Mouse (Mus musculus): ENCODE measurements around the gene Ube2g2.

Gene Ube2g2

GRCm38 (mm10) chr10:77622055-77622988, at the start of gene Ube2g2:
TSS of gene Ube2g2 (plus strand) at chr10:77622275.
- peak; percentile 99 for DNase-seq (ENCODE audit: low read depth)

- DNase-seq (ENCODE audit: low read depth): no peak
Observed at GRCm38 (mm10) chr10:77573162-77573561, 48.9 kb upstream of the Ube2g2 start.

DNA sequence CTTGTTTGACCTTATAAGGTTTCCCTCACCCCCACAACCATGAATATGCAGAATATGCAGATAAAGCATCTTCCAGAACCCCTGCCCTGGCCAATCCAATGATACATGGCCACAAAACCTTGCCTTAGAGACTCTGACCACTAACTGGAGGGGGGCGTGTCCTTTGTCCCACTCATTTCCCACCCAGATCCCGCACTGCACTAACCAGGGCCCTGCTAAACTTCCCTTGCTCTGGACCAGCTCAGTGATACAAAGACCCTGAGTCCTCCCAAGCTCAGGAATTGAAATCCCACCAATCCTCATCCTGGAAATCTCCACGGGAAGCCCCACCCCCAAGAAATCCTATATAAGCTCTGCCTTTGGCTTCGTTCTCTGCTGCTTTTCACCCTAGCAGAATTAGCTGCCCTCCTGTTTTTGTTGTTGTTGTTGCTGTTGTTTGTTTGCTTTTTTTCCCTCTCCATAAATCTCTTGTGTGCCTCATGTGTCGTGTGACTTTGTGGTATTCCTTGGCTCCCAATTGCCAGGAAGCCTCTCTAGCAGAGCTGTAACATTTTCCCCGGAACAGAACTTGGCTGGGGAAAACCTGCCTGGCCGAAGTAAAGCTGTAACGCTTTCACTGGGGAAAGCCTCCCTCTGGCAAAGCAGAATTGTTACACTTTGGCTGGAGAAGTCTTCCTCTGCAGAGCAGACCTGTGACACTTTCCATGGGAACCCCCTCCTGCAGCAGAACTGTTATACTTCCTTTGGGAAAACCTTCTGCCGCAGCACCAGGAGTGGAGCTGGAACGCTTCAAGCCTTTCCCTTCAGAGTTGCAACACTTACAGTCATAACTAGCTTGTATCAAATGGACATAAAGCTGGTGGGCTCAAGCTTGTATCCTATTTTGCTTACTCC, 41.8 kb upstream of the Ube2g2 start:
- DNase-seq (ENCODE audit: low read depth): peak; percentile 52

DNA sequence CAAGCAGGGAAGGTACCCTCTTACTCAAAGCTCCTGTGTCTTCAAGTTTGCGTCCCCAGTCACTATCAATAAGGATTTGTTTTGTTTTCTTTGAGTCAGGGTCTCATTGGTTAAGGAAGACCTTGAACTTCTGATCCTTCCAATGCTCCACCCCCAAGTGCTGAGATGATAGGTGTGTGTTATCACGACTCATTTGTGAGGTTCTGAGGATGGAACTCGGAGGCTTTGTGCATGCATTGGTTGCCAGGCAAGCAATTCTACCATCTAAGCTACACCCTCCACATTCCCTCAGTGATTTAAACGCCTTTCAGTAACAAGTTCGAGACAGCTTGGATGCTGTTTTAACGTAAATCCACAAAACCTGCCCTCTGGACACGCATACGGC, 41.1 kb upstream of the Ube2g2 start:
- no peak for DNase-seq (ENCODE audit: low read depth)

GRCm38 (mm10) chr10:77581408-77582284, 40.4 kb upstream of the Ube2g2 start, which contains the start of gene Pttg1ip:
TSS of gene Pttg1ip (plus strand) at chr10:77581720.
- peak; percentile 99 for DNase-seq (ENCODE audit: low read depth)

- DNase-seq (ENCODE audit: low read depth): no peak
Observed at GRCm38 (mm10) chr10:77582285-77582618, 39.8 kb upstream of the Ube2g2 start.

GRCm38 (mm10) chr10:77583795-77584422, 38.2 kb upstream of the Ube2g2 start:
- peak; percentile 48 for DNase-seq (ENCODE audit: low read depth)

DNA sequence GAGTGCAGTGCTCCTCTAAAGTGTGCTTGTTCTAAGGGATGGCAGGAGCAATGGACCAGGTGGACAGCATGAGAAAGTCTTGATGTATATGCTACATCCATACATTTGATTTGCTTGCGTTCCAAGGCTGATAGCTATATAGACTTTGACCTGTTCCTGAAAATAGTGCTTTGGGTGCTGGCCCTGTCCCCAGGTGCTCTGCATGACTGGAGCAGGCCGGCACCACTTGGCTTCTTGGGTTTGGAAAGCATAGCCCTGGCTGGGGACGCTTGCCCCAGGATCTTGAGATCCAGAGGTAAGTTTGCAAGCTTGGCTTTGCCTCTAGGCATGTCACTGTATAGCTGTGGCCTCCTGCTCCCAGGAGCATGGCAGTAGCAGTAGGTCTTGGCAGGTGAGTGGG, 35.4 kb upstream of the Ube2g2 start:
- DNase-seq (ENCODE audit: low read depth): no peak

- DNase-seq (ENCODE audit: low read depth): no peak
Observed at GRCm38 (mm10) chr10:77587091-77587775, 34.8 kb upstream of the Ube2g2 start.

DNA sequence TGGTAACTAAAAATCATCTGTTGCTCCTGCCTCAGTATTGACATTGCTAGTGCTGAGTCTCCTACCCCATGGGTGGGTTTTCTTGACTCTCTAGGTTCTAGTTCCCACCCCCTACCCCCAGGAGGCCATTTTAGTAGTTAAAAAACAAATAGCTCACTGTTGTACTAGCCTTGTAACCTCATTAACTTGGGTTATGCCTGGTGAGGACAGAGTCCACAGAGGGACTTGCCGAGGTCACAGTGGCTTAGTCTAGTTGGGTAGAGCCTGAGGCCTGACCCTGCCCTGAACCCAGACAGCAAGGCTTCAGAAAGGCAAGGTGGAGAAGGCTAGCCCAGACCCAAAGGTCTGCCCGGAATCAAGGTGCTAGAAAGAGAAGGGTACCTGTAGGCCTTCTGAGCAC, 34.0 kb upstream of the Ube2g2 start:
- no peak for DNase-seq (ENCODE audit: low read depth)

- DNase-seq (ENCODE audit: low read depth): no peak
Observed at GRCm38 (mm10) chr10:77589117-77589516, 33.0 kb upstream of the Ube2g2 start.

GRCm38 (mm10) chr10:77589749-77590148, 32.3 kb upstream of the Ube2g2 start:
- no peak for DNase-seq (ENCODE audit: low read depth)

GRCm38 (mm10) chr10:77590812-77591211, 31.3 kb upstream of the Ube2g2 start:
- peak; percentile 65 for DNase-seq (ENCODE audit: low read depth)

DNA sequence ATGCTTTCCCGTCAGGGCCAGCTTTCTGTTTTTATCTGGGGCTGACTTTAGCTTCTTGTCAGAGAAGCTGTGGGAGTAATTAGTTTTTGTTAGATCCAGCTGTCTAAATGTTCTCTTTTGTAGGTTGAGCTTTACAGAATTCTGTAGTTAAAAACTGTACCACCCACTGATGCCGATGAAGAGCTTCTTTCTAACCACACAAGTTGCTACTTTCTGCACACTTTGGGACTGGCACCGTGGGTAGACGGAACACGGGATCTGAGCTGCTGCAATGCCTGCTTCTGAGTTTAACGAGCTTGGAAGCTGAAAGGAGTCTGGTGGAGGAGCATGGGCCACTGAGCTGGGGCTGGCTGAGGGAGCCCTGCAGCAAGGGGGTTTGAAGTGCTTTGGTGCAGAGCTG, 30.5 kb upstream of the Ube2g2 start:
- DNase-seq (ENCODE audit: low read depth): no peak

DNA sequence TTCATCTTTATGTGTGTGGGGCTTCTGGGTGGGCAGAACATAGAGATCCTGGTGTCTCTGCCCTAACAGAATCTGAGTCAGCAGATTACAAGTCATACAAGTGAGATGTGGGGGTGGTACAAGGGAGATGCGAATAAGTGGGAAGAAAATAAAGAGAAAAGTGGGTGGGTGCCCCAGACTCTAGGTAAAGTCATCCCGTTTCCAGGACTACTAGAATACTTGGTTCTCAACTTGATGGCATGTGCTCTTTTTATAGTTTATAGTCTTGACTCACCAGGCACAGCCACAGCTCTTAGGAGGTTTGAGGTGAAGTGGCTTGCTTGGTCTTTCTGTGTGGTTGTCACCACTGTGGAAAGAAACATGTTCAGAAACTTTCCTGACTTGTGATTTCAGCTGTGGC, 26.0 kb upstream of the Ube2g2 start:
- DNase-seq (ENCODE audit: low read depth): no peak

GRCm38 (mm10) chr10:77603021-77603420, 19.1 kb upstream of the Ube2g2 start:
- DNase-seq (ENCODE audit: low read depth): no peak

DNA sequence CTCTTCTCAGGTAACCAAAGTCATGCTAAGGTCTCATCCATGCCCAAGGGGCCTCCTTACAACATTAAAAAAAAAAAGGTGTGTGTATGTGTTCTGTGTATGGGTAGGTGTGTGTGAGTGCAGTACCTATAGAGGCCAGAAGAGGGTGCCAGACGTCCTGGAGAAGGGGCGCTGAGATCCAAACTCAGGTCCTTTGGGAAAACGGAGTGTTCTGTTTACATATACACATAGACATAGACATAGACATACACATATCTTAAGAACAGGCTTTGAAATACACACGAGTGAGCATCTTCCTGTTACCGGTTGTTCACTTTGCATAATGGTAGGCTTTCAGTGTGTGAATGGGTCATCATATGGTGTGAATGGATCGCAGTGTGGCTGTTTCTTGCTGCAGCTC, 18.0 kb upstream of the Ube2g2 start:
- DNase-seq (ENCODE audit: low read depth): no peak

GRCm38 (mm10) chr10:77604958-77605357, 17.1 kb upstream of the Ube2g2 start:
- no peak for DNase-seq (ENCODE audit: low read depth)

DNA sequence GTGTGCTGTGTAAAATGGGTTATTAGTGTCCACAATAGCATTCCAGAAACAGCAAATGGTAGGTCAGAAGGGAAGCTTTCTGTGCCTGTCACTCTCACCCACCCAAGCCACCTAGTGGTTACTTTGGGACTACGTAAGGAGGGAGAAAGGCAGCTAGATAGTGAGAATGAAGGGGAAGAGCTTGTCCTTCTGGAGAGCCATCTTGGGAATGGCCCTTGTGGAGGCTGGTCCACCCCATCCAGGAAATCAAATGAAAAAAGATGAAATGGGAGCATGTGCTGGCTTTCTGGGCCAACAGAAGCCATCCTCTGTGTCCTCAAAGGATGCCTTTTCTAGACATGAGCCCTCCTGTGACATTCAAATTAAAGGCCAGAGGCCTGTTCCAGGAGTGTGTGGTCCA, 16.7 kb upstream of the Ube2g2 start:
- DNase-seq (ENCODE audit: low read depth): no peak

DNA sequence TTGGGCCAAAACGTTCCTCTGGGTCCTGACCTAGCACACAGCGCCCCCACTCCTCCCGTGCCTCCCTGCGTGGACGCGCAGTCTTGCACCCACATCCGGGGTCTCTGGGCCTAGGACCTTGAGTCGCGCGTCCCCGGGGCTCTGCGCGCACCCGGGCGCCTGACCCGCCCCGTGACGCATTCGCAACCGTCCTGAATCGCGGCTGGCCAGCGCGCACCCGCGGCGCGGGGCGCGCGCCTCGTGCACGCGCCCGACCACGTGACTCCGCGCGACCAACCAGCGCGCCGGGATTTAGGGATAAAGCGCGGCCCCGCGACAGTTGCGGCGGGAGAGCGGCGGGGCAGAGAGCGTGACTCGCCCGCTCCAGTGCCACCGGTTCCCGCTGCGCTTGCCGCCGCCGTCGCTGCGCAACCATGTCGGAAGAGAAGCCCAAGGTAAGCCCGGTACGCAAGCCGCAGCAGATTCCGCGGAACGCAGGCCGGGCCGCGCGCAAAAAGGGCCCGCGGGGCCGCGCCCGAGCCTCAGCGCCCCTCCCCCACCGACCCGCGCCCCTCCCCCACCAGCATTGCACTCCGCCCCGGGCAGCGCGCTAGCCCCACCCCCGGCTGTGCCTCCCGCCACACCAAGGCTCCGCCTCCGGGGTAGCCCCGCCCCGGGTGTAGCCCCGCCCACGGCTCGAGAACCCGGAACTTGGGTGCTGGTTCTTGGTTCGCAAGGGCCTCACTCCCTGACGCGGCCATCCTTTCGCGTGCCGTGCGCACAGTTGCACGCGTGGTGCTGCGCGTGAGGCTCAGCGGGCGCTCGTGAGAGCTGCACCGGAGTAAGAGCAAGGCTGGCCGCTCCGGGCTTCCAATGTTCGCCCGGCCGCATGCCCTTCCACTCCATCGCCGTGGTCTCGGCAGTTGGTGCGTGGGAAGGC, 15.9 kb upstream of the Ube2g2 start, which contains the start of the genes Sumo3 and Gm49325:
Gene Sumo3, plus strand, starts transcription at position 190 of the 919 bp plus-strand sequence.
Gene Gm49325, plus strand, starts transcription at position 290 of the 919 bp plus-strand sequence.
- DNase-seq (ENCODE audit: low read depth): peak; percentile 85

All from NIH3T3 (cell line).